Mouse (Mus musculus) neural tube, embryonic 13.5 days (tissue): Measurements from ENCODE around the gene Mindy3. TPM values are rescaled to one million over a fixed set of nuclear protein-coding genes. Genes with fewer than 3 reads are reported as not detected.

ENCODE experiments used
- ATAC-seq: fragments of 200-750 bp; cut with Nextera tagmentation; 2 replicates; pipeline ENCODE4 v1.8.0; 2017; ENCODE audit warnings: low read depth, mild to moderate bottlenecking, moderate TSS enrichment, moderate library complexity
- H3K27ac ChIP-seq: fragments of 300-500 bp; sonication (generic); replicated peaks from 2 replicates; pipeline ENCODE4 v1.5.1; 2015; ENCODE audit warnings: moderate library complexity, mild to moderate bottlenecking, inconsistent platforms
- H3K27me3 ChIP-seq: fragments of 300-500 bp; sonication (generic); 2 replicates; pipeline ENCODE4 v1.6.1; 2015; ENCODE audit warnings: mild to moderate bottlenecking, inconsistent platforms
- H3K36me3 ChIP-seq: fragments of 300-500 bp; sonication (generic); 2 replicates; pipeline ENCODE4 v1.6.1; 2015; ENCODE audit warnings: mild to moderate bottlenecking, inconsistent platforms
- H3K4me1 ChIP-seq: fragments of 300-500 bp; sonication (generic); replicated peaks from 2 replicates; pipeline ENCODE4 v1.6.1; 2015; ENCODE audit warnings: inconsistent platforms
- H3K4me2 ChIP-seq: fragments of 300-500 bp; sonication (generic); 2 replicates; pipeline ENCODE4 v1.6.1; 2015; ENCODE audit warnings: inconsistent platforms, mild to moderate bottlenecking, moderate library complexity
- H3K4me3 ChIP-seq: fragments of 300-500 bp; sonication (generic); 2 replicates; pipeline ENCODE4 v1.5.1; 2015; ENCODE audit warnings: mild to moderate bottlenecking, inconsistent platforms
- H3K9ac ChIP-seq: fragments of 300-500 bp; sonication (generic); 2 replicates; pipeline ENCODE4 v1.6.1; 2015; ENCODE audit warnings: moderate library complexity, mild to moderate bottlenecking, inconsistent platforms
- H3K9me3 ChIP-seq: fragments of 300-500 bp; sonication (generic); 2 replicates; pipeline ENCODE4 v1.6.1; 2016; ENCODE audit warnings: inconsistent platforms
- WGBS: fragments of 180-500 bp; shearing (Covaris S2); methylation state at CpG from one replicate; pipeline ENCODE4 v1.1.7; 2015; 5-methylcytosine and 5-hydroxymethylcytosine counted together
- polyA plus RNA-seq: library from polyadenylated mRNA; unstranded; fragments of >200 nt; fragmentation: Nextera tagmentation; extraction: Ambion mirVana; gene quantifications from 2 replicates; pipeline ENCODE4 v1.2.1, GENCODE M21; 2015

Gene Mindy3
- polyA plus RNA-seq, 1 experiment from 2014 or later = 67.6 TPM

DNA sequence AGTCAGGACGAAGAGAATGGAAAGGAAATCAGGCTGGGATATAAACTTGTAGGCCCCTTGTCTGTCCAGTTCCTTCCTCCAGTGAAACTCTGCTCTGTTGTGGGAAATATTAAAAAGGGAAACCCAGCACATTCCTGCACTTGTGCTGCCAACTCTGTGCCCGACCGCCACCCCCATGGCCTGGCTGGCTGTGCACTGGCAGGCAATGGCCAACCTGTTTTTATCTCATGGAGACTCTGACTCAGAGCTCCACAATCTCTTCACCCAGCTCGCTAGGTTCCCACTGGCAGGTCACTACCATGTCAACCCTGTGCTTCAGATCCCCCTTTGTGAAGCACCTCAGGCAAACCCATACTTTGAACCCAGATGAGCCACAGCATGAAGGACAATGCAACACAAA, 98.4 kb downstream of the Mindy3 start:
- Histone ChIP-seq H3K9me3 (no peaks in the 10 kb centered on the region), H3K4me2 (no peak overlapping the region), H3K9ac (no peak overlapping the region), H3K36me3 (no peaks in the 10 kb centered on the region), H3K4me1 (no peaks in the 10 kb centered on the region; the same call in 1 of the 2 replicates), H3K27me3 (no peaks in the 10 kb centered on the region), H3K27ac (no peak overlapping the region), H3K4me3 (no peak overlapping the region)
- no peak for ATAC-seq
- WGBS = 87% methylated on average over 4 of the region's 4 CpGs

GRCm38 (mm10) chr2:12318715-12319114, 100.6 kb downstream of the Mindy3 start:
- Histone ChIP-seq H3K9ac (no peak overlapping the region), H3K27me3 (no peaks in the 10 kb centered on the region), H3K9me3 (no peaks in the 10 kb centered on the region), H3K27ac (no peak overlapping the region), H3K36me3 (no peaks in the 10 kb centered on the region), H3K4me3 (no peak overlapping the region), H3K4me1 (no peaks in the 10 kb centered on the region; the same call in 1 of the 2 replicates), H3K4me2 (no peak overlapping the region)
- 95% methylated on average over 3 of the region's 3 CpGs for WGBS
- ATAC-seq = no peak

GRCm38 (mm10) chr2:12318036-12318435, 101.2 kb downstream of the Mindy3 start:
- no peak overlapping the region for H3K9ac ChIP-seq

DNA sequence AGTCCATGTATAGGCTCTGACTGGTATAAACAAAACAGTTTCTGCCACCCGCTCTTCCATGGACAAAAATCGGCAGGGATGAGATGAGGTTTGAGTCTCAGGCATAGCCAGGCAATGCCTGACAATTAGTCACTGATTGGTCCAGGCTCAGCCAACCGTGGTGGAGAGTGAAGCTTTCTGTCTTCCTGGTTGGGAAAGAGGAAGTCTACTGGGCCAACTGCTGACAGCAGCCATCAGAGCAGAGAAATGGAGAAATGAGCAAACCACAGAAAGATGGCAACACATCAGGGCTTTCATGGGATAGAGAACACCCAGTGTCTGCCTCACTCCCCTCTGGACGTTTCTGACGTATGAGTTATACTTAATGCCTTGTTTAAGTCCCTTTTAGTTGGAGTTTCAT, 101.9 kb downstream of the Mindy3 start:
- Histone ChIP-seq H3K4me1 (no peaks in the 10 kb centered on the region; the same call in 1 of the 2 replicates), H3K36me3 (no peaks in the 10 kb centered on the region), H3K27ac (no peak overlapping the region), H3K4me2 (no peak overlapping the region), H3K9me3 (no peaks in the 10 kb centered on the region), H3K27me3 (no peaks in the 10 kb centered on the region), H3K4me3 (no peak overlapping the region), H3K9ac (no peak overlapping the region)
- ATAC-seq = no peak
- 85% methylated on average over 5 of the region's 5 CpGs for WGBS

More at GRCm38 (mm10) chr2:12318036-12318435, 101.2 kb downstream of the Mindy3 start:
- Histone ChIP-seq H3K27ac (no peak overlapping the region), H3K4me3 (no peak overlapping the region), H3K4me2 (no peak overlapping the region), H3K9me3 (no peaks in the 10 kb centered on the region), H3K27me3 (no peaks in the 10 kb centered on the region), H3K4me1 (no peaks in the 10 kb centered on the region; the same call in 1 of the 2 replicates), H3K36me3 (no peaks in the 10 kb centered on the region)
- WGBS = 84% methylated on average over 4 of the region's 4 CpGs
- ATAC-seq = no peak

- no peak overlapping the region for H3K4me3 ChIP-seq
- WGBS = 34% methylated on average over 7 of the region's 7 CpGs
- no peaks in the 10 kb centered on the region for H3K36me3 ChIP-seq
- no peaks in the 10 kb centered on the region for H3K9me3 ChIP-seq
- no peak overlapping the region for H3K4me2 ChIP-seq
- no peaks in the 10 kb centered on the region for H3K27me3 ChIP-seq
- no peak overlapping the region for H3K27ac ChIP-seq
- H3K4me1 ChIP-seq = no peaks in the 10 kb centered on the region; the same call in 1 of the 2 replicates
- no peak overlapping the region for H3K9ac ChIP-seq
- ATAC-seq = no peak
Observed at GRCm38 (mm10) chr2:12316361-12316760, 102.9 kb downstream of the Mindy3 start.

DNA sequence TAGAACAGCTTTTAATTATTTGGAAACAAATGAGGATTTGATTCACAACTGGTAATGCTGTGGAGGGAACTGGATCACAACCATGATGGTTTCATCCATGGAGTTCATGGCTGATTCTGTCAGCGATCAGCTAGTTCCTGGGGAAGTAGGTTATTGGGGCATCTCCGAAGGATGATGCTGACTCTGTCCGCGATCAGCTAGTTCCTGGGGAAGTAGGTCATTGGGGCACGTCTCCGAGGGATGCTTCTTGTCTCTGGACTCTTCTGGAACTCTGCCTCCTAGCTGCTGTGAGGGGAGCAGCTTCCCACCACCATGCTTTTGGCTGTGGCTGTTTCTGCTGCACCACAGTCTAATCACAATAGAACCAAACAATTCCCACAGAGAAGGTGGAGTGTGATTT, 105.2 kb downstream of the Mindy3 start:
- H3K27ac ChIP-seq = no peak overlapping the region
- H3K9me3 ChIP-seq = no peaks in the 10 kb centered on the region
- no peaks in the 10 kb centered on the region for H3K36me3 ChIP-seq
- H3K9ac ChIP-seq = no peak overlapping the region
- H3K4me2 ChIP-seq = no peak overlapping the region
- no peak for ATAC-seq
- no peak overlapping the region for H3K4me3 ChIP-seq
- H3K4me1 ChIP-seq = no peaks in the 10 kb centered on the region; the same call in 1 of the 2 replicates
- 76% methylated on average over 6 of the region's 6 CpGs for whole genome bisulfite sequencing
- no peaks in the 10 kb centered on the region for H3K27me3 ChIP-seq

DNA sequence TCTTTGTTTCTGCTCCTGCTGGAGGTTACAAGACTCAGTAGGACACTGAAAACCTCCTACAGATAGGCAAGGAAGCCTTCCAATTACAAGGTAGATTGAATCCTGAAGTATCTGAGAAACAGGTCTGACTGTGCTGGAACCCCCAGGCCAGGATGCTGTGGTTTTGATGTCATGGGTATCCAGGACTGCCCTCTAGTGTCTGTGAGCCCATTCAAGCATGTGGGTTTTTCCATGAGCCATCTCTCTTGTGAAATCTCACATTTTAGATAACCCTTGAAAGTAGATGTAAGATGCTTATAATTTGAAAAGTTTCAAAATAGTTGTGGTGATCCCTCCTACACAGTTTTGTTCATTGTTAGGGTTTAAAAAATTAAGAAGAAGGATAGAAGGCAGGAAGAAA, 110.8 kb downstream of the Mindy3 start:
- H3K4me1 ChIP-seq = 0 out of 2 replicates have a peak, but pooled peaks cover 6% of the 10 kb centered on the region
- 0 out of 2 replicates have a peak, but pooled peaks cover 3% of the 10 kb centered on the region for H3K27me3 ChIP-seq
- H3K27ac ChIP-seq = no peak overlapping the region
- no peak for ATAC-seq
- H3K36me3 ChIP-seq = no peaks in the 10 kb centered on the region
- no peaks in the 10 kb centered on the region for H3K9me3 ChIP-seq
- no peak overlapping the region for H3K4me3 ChIP-seq
- H3K4me2 ChIP-seq = no peak overlapping the region
- H3K9ac ChIP-seq = no peak overlapping the region

GRCm38 (mm10) chr2:12307311-12307710, 112.0 kb downstream of the Mindy3 start:
- Histone ChIP-seq H3K27ac (no peak overlapping the region; the same call in 1 of the 2 replicates), H3K4me1 (0 out of 2 replicates have a peak, but pooled peaks cover 6% of the 10 kb centered on the region), H3K9me3 (no peaks in the 10 kb centered on the region), H3K4me3 (no peak overlapping the region), H3K27me3 (peaks cover 9% of the 10 kb centered on the region; the same call in 1 of the 2 replicates), H3K36me3 (no peaks in the 10 kb centered on the region), H3K9ac (no peak overlapping the region), H3K4me2 (no peak overlapping the region)
- ATAC-seq = no peak

- ATAC-seq = no peak
- Histone ChIP-seq H3K9me3 (no peaks in the 10 kb centered on the region), H3K4me2 (no peak overlapping the region), H3K4me1 (peaks cover 16% of the 10 kb centered on the region), H3K4me3 (no peak overlapping the region), H3K27me3 (peaks cover 26% of the 10 kb centered on the region), H3K27ac (no peak overlapping the region), H3K36me3 (no peaks in the 10 kb centered on the region), H3K9ac (no peak overlapping the region)
- 84% methylated on average over 9 of the region's 9 CpGs for WGBS
Observed at GRCm38 (mm10) chr2:12305064-12305650, 114.1 kb downstream of the Mindy3 start.

- peak; percentile 99 for ATAC-seq
- 1% methylated on average over 56 of the region's 56 CpGs for WGBS
Observed at GRCm38 (mm10) chr2:12301431-12302170, 117.7 kb downstream of the Mindy3 start, which contains the start of gene Itga8. Gene Itga8, minus strand, starts transcription at chr2:12301922.

DNA sequence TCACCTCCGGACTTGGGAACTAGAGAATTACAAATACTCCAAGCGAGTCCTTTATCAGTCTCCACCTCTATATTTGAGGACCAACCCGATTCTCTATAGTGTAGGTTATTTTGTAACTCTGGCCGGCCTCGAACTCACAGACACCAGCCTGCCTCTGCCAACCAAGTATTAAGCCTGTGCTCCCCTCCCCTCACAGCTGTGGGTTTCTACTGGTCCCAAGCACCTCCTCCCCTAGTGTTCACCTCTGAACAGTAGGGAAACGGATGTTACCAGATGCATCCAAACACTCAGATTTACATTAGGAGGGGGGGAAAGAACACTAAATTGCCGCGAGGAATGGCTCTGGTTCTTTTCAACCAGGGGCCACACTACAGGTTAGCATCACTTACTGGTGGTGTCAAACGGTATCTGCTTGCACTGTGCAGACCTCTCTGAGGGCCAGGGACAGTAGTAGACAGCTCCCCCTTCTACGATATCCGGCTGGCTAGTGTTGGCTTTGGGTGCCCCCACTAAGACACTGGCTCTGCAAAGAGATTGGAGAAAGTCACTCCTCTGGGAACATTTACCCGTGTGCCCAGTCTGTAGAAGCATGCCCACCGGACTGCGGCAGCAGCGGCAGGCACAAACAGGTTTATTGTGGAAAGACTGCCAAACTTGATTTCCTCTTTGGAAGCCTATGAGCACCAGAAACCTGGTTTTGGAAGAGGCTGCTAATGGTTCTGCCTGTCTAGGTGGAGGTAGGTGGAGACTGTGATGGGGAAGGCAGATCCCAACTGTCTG, 118.6 kb downstream of the Mindy3 start:
- WGBS = 77% methylated on average over 15 of the region's 15 CpGs
- peaks cover 32% of the 10 kb centered on the region for H3K27me3 ChIP-seq
- peak overlapping the region; percentile 85 for H3K9ac ChIP-seq
- H3K9me3 ChIP-seq = no peaks in the 10 kb centered on the region
- peak overlapping the region; percentile 96 for H3K4me2 ChIP-seq
- no peaks in the 10 kb centered on the region for H3K36me3 ChIP-seq
- peaks cover 10% of the 10 kb centered on the region for H3K4me1 ChIP-seq
- peak overlapping the region; percentile 72 for H3K4me3 ChIP-seq
- H3K27ac ChIP-seq = no peak overlapping the region
- ATAC-seq = no peak; the same call in 1 of the 2 replicates

More at GRCm38 (mm10) chr2:12301431-12302170, 117.7 kb downstream of the Mindy3 start, which contains the start of gene Itga8:
- H3K27ac ChIP-seq = no peak within 1 kb of the TSS
- peaks cover 10% of the 10 kb centered on the region for H3K4me1 ChIP-seq
- peak within 1 kb of the TSS; percentile 96 for H3K4me2 ChIP-seq
- H3K36me3 ChIP-seq = no peaks in the 10 kb centered on the region
- no peaks in the 10 kb centered on the region for H3K9me3 ChIP-seq
- peak within 1 kb of the TSS; percentile 72 for H3K4me3 ChIP-seq
- H3K9ac ChIP-seq = peak within 1 kb of the TSS; percentile 85
- H3K27me3 ChIP-seq = peaks cover 32% of the 10 kb centered on the region

GRCm38 (mm10) chr2:12297287-12297686, 122.0 kb downstream of the Mindy3 start:
- Histone ChIP-seq H3K27me3 (peaks cover 23% of the 10 kb centered on the region), H3K36me3 (no peaks in the 10 kb centered on the region), H3K27ac (no peak overlapping the region), H3K4me2 (no peak overlapping the region), H3K4me1 (peaks cover 20% of the 10 kb centered on the region), H3K9ac (no peak overlapping the region), H3K4me3 (no peak overlapping the region), H3K9me3 (no peaks in the 10 kb centered on the region)
- ATAC-seq = no peak
- WGBS = 84% methylated on average over 5 of the region's 5 CpGs
